Mouse (Mus musculus): ENCODE measurements around the gene Serpinh1. TPM values are rescaled to one million over a fixed set of nuclear protein-coding genes. Genes with fewer than 3 reads are reported as not detected.

Gene Serpinh1
- total RNA-seq, 2 experiments from 2014 or later = 63.7 to 65.6 TPM

Other genes starting within 250 kb of the Serpinh1 start
- 10 to 100 TPM; 36.3 to 37.4 TPM for gene Uvrag, start 212.1 kb downstream of the Serpinh1 start, total RNA-seq (2021)
- 10 to 100 TPM; 31.9 to 37.2 TPM for gene Dgat2, start 170.5 kb downstream of the Serpinh1 start, total RNA-seq (2021)
- under 1 TPM in 1 of 2 experiments, not detected in 1; 0.26 TPM for gene Mogat2, start 114.6 kb downstream of the Serpinh1 start, total RNA-seq (2021)
- 100 to 1,000 TPM; 277 to 282 TPM for gene Map6, start 85.8 kb downstream of the Serpinh1 start, total RNA-seq (2021)
- gene Gdpd5, start 28.2 kb upstream of the Serpinh1 start, total RNA-seq (2021) = 10 to 100 TPM; 54.4 to 63.0 TPM
- 1 to 10 TPM; 4.8 to 5.8 TPM for gene Klhl35, start 112.8 kb upstream of the Serpinh1 start, total RNA-seq (2021)
- 100 to 1,000 TPM; 379 to 396 TPM for gene Rps3, start 130.5 kb upstream of the Serpinh1 start, total RNA-seq (2021)
- 100 to 1,000 TPM; 147 to 150 TPM for gene Arrb1, start 182.2 kb upstream of the Serpinh1 start, total RNA-seq (2021)